Mouse (Mus musculus) hematopoietic multipotent progenitor cell, adult 10-12 weeks (in vitro differentiated cells): ENCODE data around the gene Olfr748. TPM values are rescaled to one million over a fixed set of nuclear protein-coding genes. Genes with fewer than 3 reads are reported as not detected.

Experiments
- polyA plus RNA-seq: library from polyadenylated mRNA; stranded (reverse); fragments of >175 nt; gene quantifications from 2 replicates; pipeline ENCODE4 v1.2.3, GENCODE M21; 2012; ENCODE audit warnings: low replicate concordance

The Olfr748 gene
- polyA plus RNA-seq = not detected in 2 replicates

GRCm38 (mm10) chr14:50707073-50707472 is at the start of gene Olfr748:
Olfr748 (plus strand) TSS chr14:50707373.

DNA sequence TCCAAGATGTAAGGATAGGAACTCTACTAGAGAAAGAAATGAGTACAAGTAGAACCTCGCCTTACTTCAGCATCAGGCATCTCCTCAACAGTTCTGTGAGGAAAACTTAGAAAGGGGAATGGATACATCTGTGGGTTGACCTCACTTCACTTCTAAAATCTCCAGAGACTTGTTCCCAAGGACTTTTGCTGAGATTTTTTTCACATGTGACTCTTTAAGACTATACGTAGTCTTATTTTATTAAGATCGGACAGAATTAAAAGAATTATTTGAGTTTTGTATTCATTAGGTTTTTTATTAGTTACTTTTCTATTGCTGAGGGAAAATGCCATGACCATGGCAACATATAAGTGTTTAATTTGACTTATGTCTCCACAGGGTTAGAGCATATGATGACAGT is 14.1 kb upstream of the Olfr748 start, which contains the start of gene Olfr747:
TSS of gene Olfr747 (minus strand) at position 101 of the 400 bp plus-strand sequence.

GRCm38 (mm10) chr14:50744994-50745393 is 37.8 kb downstream of the Olfr748 start, which contains the start of gene Olfr749:
Olfr749 (minus strand) TSS chr14:50745094.

Other genes with a start within 250 kb of the Olfr748 start
- not detected in 2 replicates for gene Olfr741, start 234.6 kb upstream of the Olfr748 start, polyA plus RNA-seq
- not detected in 2 replicates for gene Olfr742, start 203.8 kb upstream of the Olfr748 start, polyA plus RNA-seq
- gene Olfr743, start 185.5 kb upstream of the Olfr748 start, polyA plus RNA-seq = not detected in 2 replicates
- gene Olfr744, start 92.5 kb upstream of the Olfr748 start, polyA plus RNA-seq = not detected in 2 replicates
- not detected in 2 replicates for gene Olfr745, start 68.0 kb upstream of the Olfr748 start, polyA plus RNA-seq
- gene Olfr746, start 60.3 kb upstream of the Olfr748 start, polyA plus RNA-seq = not detected in 2 replicates
- not detected in 2 replicates for gene Olfr747, start 14.2 kb upstream of the Olfr748 start, polyA plus RNA-seq
- not detected in 2 replicates for gene Olfr749, start 37.7 kb downstream of the Olfr748 start, polyA plus RNA-seq
- gene Ttc5, start 78.1 kb downstream of the Olfr748 start, polyA plus RNA-seq = 9.5 and 54.2 TPM in 2 replicates
- 0.25 TPM in 1 of 2 replicates, not detected in the other for gene Ccnb1ip1, start 100.4 kb downstream of the Olfr748 start, polyA plus RNA-seq
- 3.1 and 4.2 TPM in 2 replicates for gene Parp2, start 100.5 kb downstream of the Olfr748 start, polyA plus RNA-seq
- gene Tep1, start 163.2 kb downstream of the Olfr748 start, polyA plus RNA-seq = 8.1 and 9.7 TPM in 2 replicates
- 0.11 and 0.61 TPM in 2 replicates for gene Klhl33, start 190.1 kb downstream of the Olfr748 start, polyA plus RNA-seq
- gene Osgep, start 217.5 kb downstream of the Olfr748 start, polyA plus RNA-seq = 23.9 and 61.6 TPM in 2 replicates
- gene Apex1, start 217.6 kb downstream of the Olfr748 start, polyA plus RNA-seq = 20.9 and 45.6 TPM in 2 replicates
- 151 and 508 TPM in 2 replicates for gene Pip4p1, start 223.5 kb downstream of the Olfr748 start, polyA plus RNA-seq
- 1.7 and 1.8 TPM in 2 replicates for gene Pnp, start 223.7 kb downstream of the Olfr748 start, polyA plus RNA-seq
- gene Gm49342, start 237.1 kb downstream of the Olfr748 start, polyA plus RNA-seq = 1.7 TPM in 1 of 2 replicates, not detected in the other
- not detected in 2 replicates for gene Pnp2, start 248.6 kb downstream of the Olfr748 start, polyA plus RNA-seq